Mouse (Mus musculus): ENCODE data around the gene Pla1a. TPM values are rescaled to one million over a fixed set of nuclear protein-coding genes. Genes with fewer than 3 reads are reported as not detected.

Pla1a gene
- polyA plus RNA-seq, 1 experiment from 2014 or later, result 0.23 TPM

DNA sequence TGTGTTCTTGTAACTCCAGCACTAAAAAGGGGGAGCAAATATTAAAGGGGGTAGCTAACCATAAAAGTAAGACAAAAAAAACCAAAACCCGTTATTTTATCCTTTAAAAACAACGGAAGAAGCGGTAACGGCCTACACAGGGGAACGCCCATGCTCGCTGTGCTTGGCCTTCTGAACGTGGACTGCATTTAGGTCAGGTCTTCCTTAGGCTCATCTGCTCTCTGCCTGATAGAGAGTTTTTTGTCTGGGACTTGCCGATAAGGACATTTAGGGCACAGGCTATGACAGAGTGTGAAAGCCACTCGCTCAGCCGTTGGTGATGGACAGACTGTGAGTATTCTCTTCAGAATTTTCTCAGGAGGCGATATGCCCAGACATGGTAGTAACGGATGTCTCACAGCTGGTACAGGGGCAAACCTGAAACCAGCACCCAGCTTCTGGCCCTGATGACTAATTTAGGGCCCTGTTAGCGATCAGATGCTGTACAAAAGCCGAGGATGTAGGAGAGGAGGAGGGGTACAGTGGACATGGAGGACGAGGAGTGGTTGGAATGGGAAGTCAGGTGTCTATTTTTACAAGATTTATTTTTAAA, 61.1 kb downstream of the Pla1a start:
- peaks cover 3% of the 10 kb centered on the region; the same call in 1 of the 2 replicates for H3K4me1 ChIP-seq (ENCODE audit: control insufficient read depth, insufficient read depth, low read length)
- ATAC-seq (ENCODE audit: low FRiP score) (no peak), DNase-seq (ENCODE audit: low spot score, missing footprints) (no peak)
- WGBS, result 91% methylated on average over 15 of the region's 15 CpGs
- H3K9ac ChIP-seq (ENCODE audit: low read length), result no peak overlapping the region
- H3K9me3 ChIP-seq (ENCODE audit: control insufficient read depth, low read length), result no peaks in the 10 kb centered on the region
- H3K36me3 ChIP-seq (ENCODE audit: control insufficient read depth, insufficient read depth, low read length), result no peaks in the 10 kb centered on the region
- H3K4me2 ChIP-seq, result no peak overlapping the region
- no peak overlapping the region for H3K27ac ChIP-seq (ENCODE audit: low read depth, low read length)
- H3K4me3 ChIP-seq (ENCODE audit: low read depth, low read length), result no peak overlapping the region
- H3K27me3 ChIP-seq (ENCODE audit: control insufficient read depth, insufficient read depth, low read length), result no peaks in the 10 kb centered on the region

DNA sequence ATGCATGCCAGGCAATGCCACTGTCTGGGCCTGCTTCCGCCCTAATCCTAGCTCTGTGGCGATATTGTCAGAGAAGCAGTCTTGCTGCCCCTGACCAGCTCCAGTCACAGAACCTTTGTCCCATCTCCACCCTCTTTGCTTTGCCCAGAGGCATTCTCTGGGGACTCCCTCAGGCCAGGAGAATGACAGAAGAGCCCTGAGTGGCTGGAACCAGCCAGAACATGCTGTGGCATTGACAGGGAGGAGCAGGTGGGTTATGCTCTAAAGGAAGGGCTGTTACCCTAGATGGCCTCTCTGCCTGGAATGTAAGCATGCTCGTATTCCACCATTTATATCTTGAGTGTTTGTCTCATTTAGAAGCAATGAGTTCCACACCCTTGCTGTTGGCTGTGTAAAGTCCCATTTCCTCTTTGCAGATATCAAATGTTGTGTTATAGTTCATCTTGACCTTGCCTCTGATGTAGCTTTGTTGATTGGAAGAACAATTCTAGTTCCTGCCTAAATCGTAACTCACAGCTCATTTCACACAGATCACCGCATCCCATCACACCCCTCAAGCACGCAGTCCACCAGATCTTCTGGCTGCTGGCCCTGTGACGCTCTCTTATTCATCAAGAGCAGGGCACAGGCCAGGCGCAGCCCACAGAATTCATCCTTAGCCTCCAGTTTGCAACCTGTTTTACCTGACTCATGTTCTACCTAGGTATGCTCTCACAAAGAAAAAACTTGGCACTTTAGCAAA, 62.1 kb downstream of the Pla1a start:
- no peak overlapping the region for H3K27ac ChIP-seq (ENCODE audit: low read depth, low read length)
- WGBS, result 92% methylated on average over 8 of the region's 8 CpGs

DNA sequence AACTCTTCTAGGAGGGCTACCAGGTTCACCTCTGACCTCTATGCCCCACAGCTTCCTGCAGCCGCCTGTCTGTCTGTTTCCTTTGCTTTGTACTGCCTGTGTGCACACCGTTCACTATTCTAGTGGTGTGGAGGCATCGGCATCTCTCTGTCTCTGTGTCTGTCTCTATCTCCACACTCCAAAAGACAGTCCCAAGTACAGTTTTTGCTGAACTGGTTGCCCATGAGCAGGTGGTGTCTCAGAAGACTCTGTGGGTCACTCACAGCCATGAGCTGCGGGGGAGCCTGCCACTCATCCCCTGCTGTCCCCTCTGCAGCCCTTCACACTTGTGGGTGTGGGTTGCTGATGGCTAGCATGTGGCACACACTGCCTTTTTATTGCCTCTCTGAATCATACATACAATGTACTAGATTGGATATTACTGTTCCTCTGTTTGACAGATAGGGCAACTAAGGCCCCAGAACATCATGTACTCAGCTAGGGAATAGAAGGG, 62.9 kb downstream of the Pla1a start:
- 83% methylated on average over 4 of the region's 4 CpGs for WGBS
- Histone ChIP-seq H3K4me2 (no peak overlapping the region), H3K4me1 (ENCODE audit: control insufficient read depth, insufficient read depth, low read length) (no peaks in the 10 kb centered on the region), H3K9ac (ENCODE audit: low read length) (no peak overlapping the region), H3K36me3 (ENCODE audit: control insufficient read depth, insufficient read depth, low read length) (no peaks in the 10 kb centered on the region), H3K27me3 (ENCODE audit: control insufficient read depth, insufficient read depth, low read length) (no peaks in the 10 kb centered on the region), H3K4me3 (ENCODE audit: low read depth, low read length) (no peak overlapping the region), H3K9me3 (ENCODE audit: control insufficient read depth, low read length) (no peaks in the 10 kb centered on the region), H3K27ac (ENCODE audit: low read depth, low read length) (no peak overlapping the region)
- DNase-seq (ENCODE audit: low spot score, missing footprints) (no peak), ATAC-seq (ENCODE audit: low FRiP score) (no peak)

More for the DNA sequence above, 62.1 kb downstream of the Pla1a start:
- no peak overlapping the region for H3K4me3 ChIP-seq (ENCODE audit: low read depth, low read length)
- no peak overlapping the region for H3K9ac ChIP-seq (ENCODE audit: low read length)
- no peaks in the 10 kb centered on the region for H3K36me3 ChIP-seq (ENCODE audit: control insufficient read depth, insufficient read depth, low read length)
- no peak for DNase-seq (ENCODE audit: low spot score, missing footprints)
- H3K27me3 ChIP-seq (ENCODE audit: control insufficient read depth, insufficient read depth, low read length), result no peaks in the 10 kb centered on the region
- no peaks in the 10 kb centered on the region for H3K9me3 ChIP-seq (ENCODE audit: control insufficient read depth, low read length)
- H3K4me2 ChIP-seq, result no peak overlapping the region
- H3K4me1 ChIP-seq (ENCODE audit: control insufficient read depth, insufficient read depth, low read length), result no peaks in the 10 kb centered on the region
- no peak for ATAC-seq (ENCODE audit: low FRiP score)

DNA sequence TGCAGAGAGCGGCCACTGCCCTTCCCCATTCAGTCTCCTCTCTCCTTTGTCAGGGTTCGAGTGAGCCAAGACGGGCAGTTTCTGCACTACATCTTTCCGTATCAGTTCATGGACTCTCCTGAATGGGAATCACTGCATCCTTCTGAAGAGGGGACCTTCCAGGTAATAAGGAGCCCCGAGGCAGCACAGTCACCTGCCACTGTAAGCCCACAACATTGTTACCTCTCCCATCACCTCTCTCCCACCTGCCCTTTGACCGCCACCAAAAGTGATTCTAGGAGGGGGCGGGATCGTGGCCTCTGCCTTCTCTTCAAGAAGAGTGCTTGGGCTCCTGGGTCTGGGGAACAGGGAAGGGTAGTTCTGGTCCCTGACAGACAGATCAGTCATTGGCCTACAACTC, 63.5 kb downstream of the Pla1a start:
- no peak overlapping the region for H3K4me2 ChIP-seq
- DNase-seq (ENCODE audit: low spot score, missing footprints) (no peak), ATAC-seq (ENCODE audit: low FRiP score) (no peak)
- H3K9me3 ChIP-seq (ENCODE audit: control insufficient read depth, low read length), result no peaks in the 10 kb centered on the region
- no peak overlapping the region for H3K9ac ChIP-seq (ENCODE audit: low read length)
- 89% methylated on average over 8 of the region's 8 CpGs for WGBS
- no peaks in the 10 kb centered on the region for H3K4me1 ChIP-seq (ENCODE audit: control insufficient read depth, insufficient read depth, low read length)
- H3K36me3 ChIP-seq (ENCODE audit: control insufficient read depth, insufficient read depth, low read length), result no peaks in the 10 kb centered on the region
- no peak overlapping the region for H3K27ac ChIP-seq (ENCODE audit: low read depth, low read length)
- no peaks in the 10 kb centered on the region for H3K27me3 ChIP-seq (ENCODE audit: control insufficient read depth, insufficient read depth, low read length)
- no peak overlapping the region for H3K4me3 ChIP-seq (ENCODE audit: low read depth, low read length)

DNA sequence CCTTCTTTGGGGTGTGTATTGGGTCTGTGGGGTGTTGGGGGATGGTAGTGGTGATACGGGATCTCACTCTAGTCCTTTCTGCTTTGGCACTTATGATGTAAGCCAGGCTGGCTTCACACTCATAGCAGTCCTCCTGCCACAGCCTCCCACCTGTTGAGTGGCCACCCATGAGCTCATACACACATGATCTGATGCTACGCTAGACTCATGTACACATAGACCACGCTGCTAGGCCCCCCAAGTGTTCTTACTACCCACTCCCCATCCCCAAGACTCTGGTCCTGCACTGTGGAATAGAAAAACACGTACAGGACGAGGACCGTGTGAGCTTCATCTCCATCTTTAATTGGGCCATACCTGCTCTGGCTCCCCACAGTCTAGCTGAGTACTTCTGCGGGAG, 63.9 kb downstream of the Pla1a start:
- WGBS, result 84% methylated on average over 7 of the region's 7 CpGs
- no peaks in the 10 kb centered on the region for H3K9me3 ChIP-seq (ENCODE audit: control insufficient read depth, low read length)
- no peak overlapping the region for H3K9ac ChIP-seq (ENCODE audit: low read length)
- DNase-seq (ENCODE audit: low spot score, missing footprints) (peak; percentile 39), ATAC-seq (ENCODE audit: low FRiP score) (no peak)
- no peaks in the 10 kb centered on the region for H3K36me3 ChIP-seq (ENCODE audit: control insufficient read depth, insufficient read depth, low read length)
- no peak overlapping the region for H3K27ac ChIP-seq (ENCODE audit: low read depth, low read length)
- H3K4me3 ChIP-seq (ENCODE audit: low read depth, low read length), result no peak overlapping the region
- H3K27me3 ChIP-seq (ENCODE audit: control insufficient read depth, insufficient read depth, low read length), result no peaks in the 10 kb centered on the region
- H3K4me1 ChIP-seq (ENCODE audit: control insufficient read depth, insufficient read depth, low read length), result no peaks in the 10 kb centered on the region
- no peak overlapping the region for H3K4me2 ChIP-seq

DNA sequence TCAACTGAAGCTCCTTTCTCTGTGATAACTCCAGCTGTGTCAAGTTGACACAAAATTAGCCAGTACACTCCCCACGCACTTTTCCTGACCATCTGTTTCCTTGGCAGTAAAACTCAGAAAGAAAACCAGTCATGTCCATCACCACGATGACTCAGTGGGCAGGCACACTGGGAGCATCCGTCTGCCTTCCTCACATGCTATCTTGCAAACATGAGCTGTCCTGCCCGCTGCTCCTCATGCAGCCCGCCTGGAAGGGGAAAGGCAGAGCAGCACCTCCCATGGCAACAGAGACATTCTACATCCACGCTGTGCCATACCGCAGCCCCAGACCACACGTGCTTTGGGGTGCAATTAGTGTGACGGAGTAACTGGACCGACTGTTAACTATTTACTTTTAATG, 64.6 kb downstream of the Pla1a start:
- 79% methylated on average over 10 of the region's 10 CpGs for WGBS
- Histone ChIP-seq H3K4me1 (ENCODE audit: control insufficient read depth, insufficient read depth, low read length) (no peaks in the 10 kb centered on the region), H3K27ac (ENCODE audit: low read depth, low read length) (no peak overlapping the region), H3K9me3 (ENCODE audit: control insufficient read depth, low read length) (no peaks in the 10 kb centered on the region), H3K9ac (ENCODE audit: low read length) (no peak overlapping the region), H3K4me3 (ENCODE audit: low read depth, low read length) (no peak overlapping the region), H3K36me3 (ENCODE audit: control insufficient read depth, insufficient read depth, low read length) (no peaks in the 10 kb centered on the region), H3K4me2 (no peak overlapping the region), H3K27me3 (ENCODE audit: control insufficient read depth, insufficient read depth, low read length) (no peaks in the 10 kb centered on the region)
- DNase-seq (ENCODE audit: low spot score, missing footprints), result peak; percentile 60
- no peak for ATAC-seq (ENCODE audit: low FRiP score)

DNA sequence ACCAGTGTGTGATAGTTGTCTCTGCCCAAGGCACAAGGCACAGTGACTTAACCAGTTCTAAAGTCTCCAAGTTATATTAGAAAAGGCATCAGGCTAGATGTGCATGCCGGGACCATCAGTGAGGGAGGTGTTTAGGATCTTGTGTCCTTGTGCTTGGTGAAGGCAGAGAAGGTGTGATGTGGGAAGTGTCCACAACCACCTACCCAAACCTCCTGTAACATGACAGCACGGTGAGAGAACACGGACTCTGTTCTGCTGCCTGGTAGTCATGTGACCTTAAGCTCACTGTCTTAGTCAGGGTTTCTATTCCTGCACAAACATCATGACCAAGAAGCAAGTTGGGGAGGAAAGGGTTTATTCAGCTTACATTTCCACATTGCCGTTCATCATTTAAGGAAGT, 66.7 kb downstream of the Pla1a start:
- Histone ChIP-seq H3K36me3 (ENCODE audit: control insufficient read depth, insufficient read depth, low read length) (no peaks in the 10 kb centered on the region), H3K4me2 (no peak overlapping the region), H3K4me3 (ENCODE audit: low read depth, low read length) (no peak overlapping the region), H3K27me3 (ENCODE audit: control insufficient read depth, insufficient read depth, low read length) (no peaks in the 10 kb centered on the region), H3K9ac (ENCODE audit: low read length) (no peak overlapping the region), H3K9me3 (ENCODE audit: control insufficient read depth, low read length) (no peaks in the 10 kb centered on the region), H3K4me1 (ENCODE audit: control insufficient read depth, insufficient read depth, low read length) (no peaks in the 10 kb centered on the region), H3K27ac (ENCODE audit: low read depth, low read length) (no peak overlapping the region)
- ATAC-seq (ENCODE audit: low FRiP score), result no peak
- 92% methylated on average over 4 of the region's 4 CpGs for WGBS
- DNase-seq (ENCODE audit: low spot score, missing footprints), result no peak

DNA sequence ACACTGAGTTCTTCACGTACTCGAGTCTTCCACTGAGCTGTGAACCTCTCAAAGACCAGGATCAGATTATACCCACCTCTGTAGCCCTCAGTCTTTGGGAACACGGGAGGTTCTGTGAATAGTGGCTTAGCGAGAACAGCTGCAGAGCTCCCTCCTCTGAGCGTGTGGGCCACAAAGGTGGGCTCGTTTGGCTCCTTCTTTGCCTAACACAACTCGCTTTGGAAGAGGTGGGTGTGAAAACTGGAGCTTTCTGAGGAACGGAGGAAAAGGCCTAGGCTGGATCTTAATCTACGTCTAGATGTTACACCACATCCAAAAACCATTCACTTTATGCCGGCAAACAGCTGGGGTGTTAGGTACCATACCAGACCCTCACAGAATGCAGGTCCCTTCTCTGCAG, 67.6 kb downstream of the Pla1a start:
- H3K27ac ChIP-seq (ENCODE audit: low read depth, low read length), result no peak overlapping the region
- H3K9ac ChIP-seq (ENCODE audit: low read length), result no peak overlapping the region
- no peak overlapping the region for H3K4me3 ChIP-seq (ENCODE audit: low read depth, low read length)
- H3K27me3 ChIP-seq (ENCODE audit: control insufficient read depth, insufficient read depth, low read length), result no peaks in the 10 kb centered on the region
- DNase-seq (ENCODE audit: low spot score, missing footprints), result no peak
- H3K36me3 ChIP-seq (ENCODE audit: control insufficient read depth, insufficient read depth, low read length), result no peaks in the 10 kb centered on the region
- H3K4me2 ChIP-seq, result no peak overlapping the region
- H3K9me3 ChIP-seq (ENCODE audit: control insufficient read depth, low read length), result no peaks in the 10 kb centered on the region
- 89% methylated on average over 10 of the region's 10 CpGs for WGBS
- no peaks in the 10 kb centered on the region for H3K4me1 ChIP-seq (ENCODE audit: control insufficient read depth, insufficient read depth, low read length)
- no peak for ATAC-seq (ENCODE audit: low FRiP score)

DNA sequence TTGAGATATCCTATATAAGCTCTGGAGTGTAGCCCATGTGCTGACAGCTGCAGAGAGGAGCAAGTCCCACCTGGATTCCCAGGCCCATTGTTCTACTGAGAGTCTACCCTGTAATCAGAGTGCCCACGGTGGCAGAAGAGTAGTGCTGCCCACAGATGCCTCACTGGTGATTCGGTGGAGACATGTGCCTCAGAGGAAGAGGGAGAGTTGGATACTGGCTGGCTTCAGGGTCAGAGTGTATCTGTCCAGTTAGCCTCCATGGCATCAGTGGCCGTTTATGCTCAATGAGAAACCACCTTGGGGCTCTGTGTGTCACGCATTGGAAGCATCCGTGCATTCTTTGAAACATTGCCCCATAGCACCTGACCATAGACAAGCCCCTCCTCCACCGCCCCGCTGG, 69.3 kb downstream of the Pla1a start:
- no peak for ATAC-seq (ENCODE audit: low FRiP score)
- no peaks in the 10 kb centered on the region for H3K4me1 ChIP-seq (ENCODE audit: control insufficient read depth, insufficient read depth, low read length)
- no peak overlapping the region for H3K4me3 ChIP-seq (ENCODE audit: low read depth, low read length)
- 88% methylated on average over 7 of the region's 7 CpGs for WGBS
- no peak overlapping the region for H3K4me2 ChIP-seq
- no peak overlapping the region for H3K9ac ChIP-seq (ENCODE audit: low read length)
- H3K36me3 ChIP-seq (ENCODE audit: control insufficient read depth, insufficient read depth, low read length), result no peaks in the 10 kb centered on the region
- H3K27me3 ChIP-seq (ENCODE audit: control insufficient read depth, insufficient read depth, low read length), result no peaks in the 10 kb centered on the region
- H3K9me3 ChIP-seq (ENCODE audit: control insufficient read depth, low read length), result no peaks in the 10 kb centered on the region
- no peak for DNase-seq (ENCODE audit: low spot score, missing footprints)
- H3K27ac ChIP-seq (ENCODE audit: low read depth, low read length), result no peak overlapping the region
